Mouse (Mus musculus): ENCODE results near the gene Pde7b. TPM values are rescaled to one million over a fixed set of nuclear protein-coding genes. Genes with fewer than 3 reads are reported as not detected.

Pde7b gene
- polyA plus RNA-seq, 1 experiment from 2014 or later: 2.5 TPM

DNA sequence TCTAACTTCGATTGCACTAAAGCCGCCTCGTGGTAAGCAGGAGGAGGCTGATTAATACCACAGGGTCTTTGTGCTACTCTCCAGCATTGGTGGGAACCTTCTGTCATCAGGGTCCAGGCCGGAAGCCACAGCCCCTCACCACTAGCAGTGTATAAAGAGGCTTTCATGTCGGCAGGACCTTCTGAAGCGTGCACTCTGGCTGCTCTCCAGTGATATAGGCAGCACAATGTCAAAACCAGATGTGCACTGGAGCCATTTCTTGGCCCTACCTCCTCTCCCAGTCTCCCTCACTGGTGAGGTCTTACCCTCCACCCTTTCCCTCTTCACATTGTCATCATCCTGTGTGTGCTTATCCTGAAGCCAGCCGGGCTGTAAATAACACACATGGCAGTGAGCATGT, 24.2 kb downstream of the Pde7b start:
- WGBS: 83% methylated on average over 7 of the region's 7 CpGs
- no peaks in the 10 kb centered on the region for H3K27me3 ChIP-seq
- H3K27ac ChIP-seq: no peak overlapping the region
- ATAC-seq (ENCODE audit: low FRiP score): no peak
- H3K36me3 ChIP-seq (replicated peaks): no peaks in the 10 kb centered on the region
- no peak overlapping the region for H3K4me2 ChIP-seq
- no peaks in the 10 kb centered on the region for H3K9me3 ChIP-seq
- no peak overlapping the region for H3K4me3 ChIP-seq (replicated peaks)
- H3K4me1 ChIP-seq: no peaks in the 10 kb centered on the region
- no peak overlapping the region for H3K9ac ChIP-seq

DNA sequence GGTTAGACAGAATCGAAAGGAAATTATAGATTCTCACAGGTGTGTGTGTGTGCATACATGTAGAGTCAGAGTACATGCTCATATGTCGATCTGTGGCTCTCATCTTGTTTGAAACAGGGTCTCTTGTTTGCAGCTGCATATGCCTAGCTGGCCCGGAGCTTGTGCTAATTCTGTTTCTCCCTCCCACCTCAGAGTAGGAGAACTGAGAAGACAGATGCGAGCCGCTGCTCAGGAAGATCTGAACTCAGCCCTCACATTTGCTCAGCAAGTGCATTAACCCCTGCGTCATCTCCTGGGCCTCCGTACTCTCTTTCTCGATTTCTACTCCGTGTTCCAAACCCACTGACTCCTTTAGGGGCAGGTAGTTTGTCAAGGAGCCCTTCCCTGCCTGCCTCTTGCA, 25.0 kb downstream of the Pde7b start:
- Histone ChIP-seq H3K9ac (no peak overlapping the region), H3K4me2 (no peak overlapping the region), H3K36me3 (replicated peaks) (no peaks in the 10 kb centered on the region), H3K27me3 (no peaks in the 10 kb centered on the region), H3K4me3 (replicated peaks) (no peak overlapping the region), H3K4me1 (no peaks in the 10 kb centered on the region), H3K9me3 (no peaks in the 10 kb centered on the region), H3K27ac (no peak overlapping the region)
- 91% methylated on average over 9 of the region's 9 CpGs for WGBS
- no peak for ATAC-seq (ENCODE audit: low FRiP score)

DNA sequence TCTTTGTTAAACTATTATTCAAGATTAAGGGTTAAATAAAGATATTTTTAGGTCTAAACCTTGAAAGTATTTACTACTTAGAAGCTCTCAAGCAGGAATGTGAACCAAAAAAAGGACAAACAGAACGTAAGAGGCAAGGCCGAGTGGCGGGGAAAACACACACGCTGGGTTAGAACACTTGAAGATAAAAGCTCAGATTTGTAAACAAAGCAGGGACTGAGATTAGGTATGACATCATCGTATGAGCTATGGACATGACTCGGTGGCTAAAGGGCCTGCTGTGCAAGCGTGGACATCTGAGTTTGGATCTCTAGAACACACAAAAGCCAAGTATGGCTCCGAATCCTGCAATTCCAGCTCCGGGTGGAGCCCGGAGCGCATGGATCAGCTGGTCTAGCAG, 29.2 kb downstream of the Pde7b start:
- Histone ChIP-seq H3K4me2 (no peak overlapping the region), H3K9ac (no peak overlapping the region), H3K27ac (no peak overlapping the region), H3K36me3 (replicated peaks) (no peaks in the 10 kb centered on the region), H3K4me3 (replicated peaks) (no peak overlapping the region), H3K4me1 (no peaks in the 10 kb centered on the region), H3K27me3 (no peaks in the 10 kb centered on the region), H3K9me3 (no peaks in the 10 kb centered on the region)
- no peak for ATAC-seq (ENCODE audit: low FRiP score)
- WGBS: 80% methylated on average over 11 of the region's 11 CpGs

- 80% methylated on average over 9 of the region's 9 CpGs for WGBS
- no peaks in the 10 kb centered on the region for H3K36me3 ChIP-seq (replicated peaks)
- no peak for ATAC-seq (ENCODE audit: low FRiP score)
- no peak overlapping the region for H3K4me3 ChIP-seq (replicated peaks)
- H3K4me2 ChIP-seq: no peak overlapping the region
- H3K9ac ChIP-seq: no peak overlapping the region
- no peak overlapping the region for H3K27ac ChIP-seq
- no peaks in the 10 kb centered on the region for H3K4me1 ChIP-seq
- no peaks in the 10 kb centered on the region for H3K27me3 ChIP-seq
- no peaks in the 10 kb centered on the region for H3K9me3 ChIP-seq
Measured at GRCm38 (mm10) chr10:20690002-20690401, 34.9 kb downstream of the Pde7b start.

GRCm38 (mm10) chr10:20684151-20684550, 40.7 kb downstream of the Pde7b start:
- ATAC-seq (ENCODE audit: low FRiP score): no peak
- Histone ChIP-seq H3K36me3 (replicated peaks) (no peaks in the 10 kb centered on the region), H3K4me2 (no peak overlapping the region), H3K4me3 (replicated peaks) (no peak overlapping the region), H3K27ac (no peak overlapping the region), H3K4me1 (no peaks in the 10 kb centered on the region), H3K9ac (no peak overlapping the region), H3K27me3 (no peaks in the 10 kb centered on the region), H3K9me3 (peaks cover 4% of the 10 kb centered on the region; the same call in 1 of the 2 replicates)
- WGBS: 92% methylated on average over 2 of the region's 2 CpGs

DNA sequence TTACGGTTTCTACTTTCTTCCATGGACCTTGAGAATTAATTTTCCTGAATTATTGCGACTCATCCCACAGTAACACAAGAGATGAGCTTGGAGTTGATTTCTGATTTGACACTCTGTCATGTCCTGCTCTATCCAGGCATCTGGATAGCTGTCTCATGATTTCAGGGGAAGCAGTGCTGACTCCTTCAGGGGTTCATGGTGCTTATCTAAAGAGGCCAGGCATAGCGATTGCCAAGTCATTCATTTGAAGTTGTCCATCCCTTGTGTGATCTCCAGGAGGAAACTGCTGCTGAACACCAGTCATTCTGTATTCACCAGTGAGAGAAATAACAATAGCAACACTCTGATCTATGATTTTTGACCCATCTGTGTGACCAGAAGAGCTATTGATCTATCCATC, 43.9 kb downstream of the Pde7b start:
- WGBS: 89% methylated on average over 3 of the region's 3 CpGs
- Histone ChIP-seq H3K4me3 (replicated peaks) (no peak overlapping the region), H3K27me3 (no peaks in the 10 kb centered on the region), H3K4me1 (no peaks in the 10 kb centered on the region), H3K9ac (no peak overlapping the region), H3K36me3 (replicated peaks) (no peaks in the 10 kb centered on the region), H3K4me2 (no peak overlapping the region), H3K9me3 (peaks cover 4% of the 10 kb centered on the region; the same call in 1 of the 2 replicates), H3K27ac (no peak overlapping the region)
- ATAC-seq (ENCODE audit: low FRiP score): no peak

DNA sequence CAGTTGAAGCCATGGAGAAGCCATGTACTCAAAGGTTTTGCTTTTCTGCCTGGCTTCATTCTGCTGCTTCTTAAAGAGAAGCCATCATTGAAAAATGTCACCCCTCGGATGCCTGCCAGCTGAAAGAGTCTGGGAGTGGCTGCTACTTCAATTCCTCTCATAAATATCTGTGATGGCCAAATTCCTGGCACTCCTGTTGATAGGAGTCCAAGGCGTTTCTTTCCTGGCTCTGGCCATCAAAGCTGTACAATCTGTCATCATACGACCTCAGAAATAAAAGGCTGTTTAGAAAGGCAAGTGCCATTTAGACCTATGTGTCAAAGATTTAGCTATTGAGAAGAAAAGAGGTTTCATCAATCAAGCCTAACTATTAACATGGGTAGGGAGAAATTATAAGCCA, 49.6 kb downstream of the Pde7b start:
- H3K27me3 ChIP-seq: no peaks in the 10 kb centered on the region
- ATAC-seq (ENCODE audit: low FRiP score): no peak

GRCm38 (mm10) chr10:20673798-20674197, 51.1 kb downstream of the Pde7b start:
- 90% methylated on average over 4 of the region's 4 CpGs for WGBS
- peaks cover 3% of the 10 kb centered on the region for H3K4me1 ChIP-seq
- no peak overlapping the region for H3K4me3 ChIP-seq (replicated peaks)
- H3K27ac ChIP-seq: no peak overlapping the region
- no peak overlapping the region for H3K9ac ChIP-seq
- H3K4me2 ChIP-seq: no peak overlapping the region
- H3K27me3 ChIP-seq: no peaks in the 10 kb centered on the region
- no peaks in the 10 kb centered on the region for H3K36me3 ChIP-seq (replicated peaks)
- H3K9me3 ChIP-seq: no peaks in the 10 kb centered on the region
- no peak for ATAC-seq (ENCODE audit: low FRiP score)

More for the DNA sequence above, 49.6 kb downstream of the Pde7b start:
- WGBS: 69% methylated on average over 3 of the region's 3 CpGs
- Histone ChIP-seq H3K4me2 (no peak overlapping the region), H3K27ac (no peak overlapping the region), H3K4me3 (replicated peaks) (no peak overlapping the region), H3K36me3 (replicated peaks) (no peaks in the 10 kb centered on the region), H3K9me3 (no peaks in the 10 kb centered on the region), H3K4me1 (no peaks in the 10 kb centered on the region), H3K9ac (no peak overlapping the region)

DNA sequence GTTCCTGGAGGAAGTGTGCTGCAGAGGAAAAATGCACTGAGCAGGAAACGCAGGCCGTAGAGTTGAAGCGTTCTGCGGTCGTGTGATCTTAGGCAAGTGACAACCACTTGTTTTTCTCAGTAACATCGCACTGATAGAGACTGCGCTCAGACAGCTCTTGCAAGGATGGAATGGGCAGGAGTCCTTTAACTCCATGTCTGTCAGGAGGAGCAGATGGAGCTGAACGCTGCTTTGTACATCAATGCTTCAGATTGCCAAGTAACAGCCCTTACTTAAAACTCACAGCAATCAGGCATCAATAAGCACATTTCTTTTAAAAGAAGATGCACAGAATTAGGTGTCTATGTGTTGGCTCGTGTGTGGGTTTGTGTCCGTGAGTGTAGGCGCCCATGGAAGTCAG, 52.3 kb downstream of the Pde7b start:
- 87% methylated on average over 11 of the region's 11 CpGs for WGBS
- ATAC-seq (ENCODE audit: low FRiP score): no peak
- Histone ChIP-seq H3K36me3 (replicated peaks) (no peaks in the 10 kb centered on the region), H3K4me3 (replicated peaks) (no peak overlapping the region), H3K27me3 (no peaks in the 10 kb centered on the region), H3K27ac (no peak overlapping the region), H3K4me1 (peaks cover 8% of the 10 kb centered on the region), H3K9me3 (no peaks in the 10 kb centered on the region), H3K4me2 (no peak overlapping the region), H3K9ac (no peak overlapping the region)

GRCm38 (mm10) chr10:20671621-20672020, 53.3 kb downstream of the Pde7b start:
- no peak for ATAC-seq (ENCODE audit: low FRiP score)
- Histone ChIP-seq H3K27ac (no peak overlapping the region), H3K4me1 (peaks cover 8% of the 10 kb centered on the region), H3K36me3 (replicated peaks) (no peaks in the 10 kb centered on the region), H3K9ac (no peak overlapping the region), H3K9me3 (no peaks in the 10 kb centered on the region), H3K4me3 (replicated peaks) (no peak overlapping the region), H3K4me2 (no peak overlapping the region), H3K27me3 (no peaks in the 10 kb centered on the region)
- 88% methylated on average over 5 of the region's 5 CpGs for WGBS

- Histone ChIP-seq H3K36me3 (replicated peaks) (no peaks in the 10 kb centered on the region), H3K4me3 (replicated peaks) (no peak overlapping the region), H3K4me1 (peaks cover 8% of the 10 kb centered on the region), H3K4me2 (no peak overlapping the region), H3K27ac (no peak overlapping the region), H3K27me3 (no peaks in the 10 kb centered on the region), H3K9ac (no peak overlapping the region), H3K9me3 (no peaks in the 10 kb centered on the region)
- ATAC-seq (ENCODE audit: low FRiP score): no peak
- 80% methylated on average over 8 of the region's 8 CpGs for WGBS
Measured at GRCm38 (mm10) chr10:20670541-20670940, 54.3 kb downstream of the Pde7b start.

DNA sequence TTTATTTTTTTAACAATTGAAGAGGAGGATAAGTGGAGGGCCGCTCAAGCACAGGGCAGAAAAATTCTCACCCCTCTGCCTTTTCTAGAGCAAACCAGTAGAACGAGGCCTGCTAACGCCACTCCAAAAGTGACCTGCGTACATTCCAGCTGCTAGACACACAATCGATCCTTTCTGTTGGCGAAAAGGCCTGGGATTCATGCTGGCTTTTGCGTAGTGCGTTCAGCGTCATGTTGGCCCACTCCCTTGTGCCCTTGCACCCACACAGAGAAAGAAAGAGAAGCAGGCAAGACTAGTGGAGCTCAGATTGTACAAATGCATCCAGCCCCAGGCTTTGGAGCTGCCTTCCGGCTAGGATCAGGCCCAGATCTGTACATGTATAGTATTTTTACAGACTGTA, 55.4 kb downstream of the Pde7b start:
- 48% methylated on average over 10 of the region's 10 CpGs for WGBS
- Histone ChIP-seq H3K27me3 (no peaks in the 10 kb centered on the region), H3K4me2 (no peak overlapping the region), H3K27ac (0 out of 2 replicates have a peak overlapping the region, but pooled peaks have one; percentile 5), H3K4me1 (peaks cover 8% of the 10 kb centered on the region), H3K9me3 (no peaks in the 10 kb centered on the region), H3K4me3 (replicated peaks) (no peak overlapping the region), H3K36me3 (replicated peaks) (no peaks in the 10 kb centered on the region), H3K9ac (no peak overlapping the region)
- ATAC-seq (ENCODE audit: low FRiP score): peak; percentile 36; the same call in 1 of the 2 replicates

GRCm38 (mm10) chr10:20668577-20668976, 56.3 kb downstream of the Pde7b start:
- no peak overlapping the region for H3K9ac ChIP-seq
- H3K27ac ChIP-seq: no peak overlapping the region
- H3K4me1 ChIP-seq: peaks cover 8% of the 10 kb centered on the region
- no peak for ATAC-seq (ENCODE audit: low FRiP score)
- H3K27me3 ChIP-seq: no peaks in the 10 kb centered on the region
- H3K4me2 ChIP-seq: no peak overlapping the region
- WGBS: 15% methylated on average over 4 of the region's 4 CpGs
- no peaks in the 10 kb centered on the region for H3K9me3 ChIP-seq
- H3K4me3 ChIP-seq (replicated peaks): no peak overlapping the region
- no peaks in the 10 kb centered on the region for H3K36me3 ChIP-seq (replicated peaks)
